Mouse (Mus musculus) lung, embryonic 14.5 days (tissue): ENCODE data around the gene Tmtc4. TPM values are rescaled to one million over a fixed set of nuclear protein-coding genes. Genes with fewer than 3 reads are reported as not detected.

Source experiments
- ATAC-seq: fragments of 200-750 bp; cut with Nextera tagmentation; 2 replicates; pipeline ENCODE4 v1.8.0; 2017; ENCODE audit warnings: mild to moderate bottlenecking, moderate TSS enrichment, moderate library complexity; ENCODE audit not compliant: insufficient read depth
- DNase-seq: peaks from one replicate; pipeline ENCODE4 v3.0.0-alpha.2; 2015
- H3K27ac ChIP-seq: fragments of 300-500 bp; sonication (generic); 2 replicates; pipeline ENCODE4 v1.5.1; 2014; ENCODE audit warnings: low read depth, mild to moderate bottlenecking, moderate library complexity
- H3K27me3 ChIP-seq: fragments of 300-500 bp; sonication (generic); 2 replicates; pipeline ENCODE4 v1.6.1; 2014; ENCODE audit warnings: low read length, control low read depth; ENCODE audit not compliant: insufficient read depth
- H3K36me3 ChIP-seq: fragments of 300-500 bp; sonication (generic); 2 replicates; pipeline ENCODE4 v1.6.1; 2014; ENCODE audit warnings: control low read depth; ENCODE audit not compliant: insufficient read depth
- H3K4me1 ChIP-seq: fragments of 300-500 bp; sonication (generic); 2 replicates; pipeline ENCODE4 v1.6.1; 2014; ENCODE audit warnings: antibody characterized with exemption, control low read depth; ENCODE audit not compliant: insufficient read depth
- H3K4me2 ChIP-seq: fragments of 300-500 bp; sonication (generic); 2 replicates; pipeline ENCODE4 v1.6.1; 2014; ENCODE audit warnings: mild to moderate bottlenecking
- H3K4me3 ChIP-seq: fragments of 300-500 bp; sonication (generic); 2 replicates; pipeline ENCODE4 v1.5.1; 2014; ENCODE audit warnings: low read depth, low read length
- H3K9ac ChIP-seq: fragments of 300-500 bp; sonication (generic); 2 replicates; pipeline ENCODE4 v1.6.1; 2014
- H3K9me3 ChIP-seq: fragments of 300-500 bp; sonication (generic); 2 replicates; pipeline ENCODE4 v1.6.1; 2016; ENCODE audit warnings: low read depth, low read length, control low read depth
- CTCF ChIP-seq: IDR thresholded peaks from 2 replicates; pipeline ENCODE4 v1.5.1; 2016; ENCODE audit warnings: antibody characterized with exemption, low read depth
- WGBS: fragments of 180-500 bp; shearing (Covaris S2); extraction: QIAGEN DNeasy Blood & Tissue Kit; methylation state at CpG from one replicate; pipeline ENCODE4 v1.1.7; 2014; 5-methylcytosine and 5-hydroxymethylcytosine counted together
- polyA plus RNA-seq: library from polyadenylated mRNA; unstranded; fragments of >200 nt; fragmentation: Nextera tagmentation; extraction: Ambion mirVana; gene quantifications from 2 replicates; pipeline ENCODE4 v1.2.1, GENCODE M21; 2014

Tmtc4 gene
- polyA plus RNA-seq, 1 experiment from 2014 or later = 18.6 TPM

GRCm38 (mm10) chr14:122951676-122952445 is 32.0 kb downstream of the Tmtc4 start:
- H3K27me3 ChIP-seq = no peaks in the 10 kb centered on the region
- 89% methylated on average over 6 of the region's 6 CpGs for WGBS
- ATAC-seq (no peak), DNase-seq (no peak)
- no peak overlapping the region for H3K9ac ChIP-seq
- H3K36me3 ChIP-seq = peaks cover 4% of the 10 kb centered on the region; the same call in 1 of the 2 replicates
- no peaks in the 10 kb centered on the region for H3K9me3 ChIP-seq
- no peak overlapping the region for H3K4me2 ChIP-seq
- no peak for TF ChIP-seq CTCF
- H3K27ac ChIP-seq = no peak overlapping the region
- H3K4me3 ChIP-seq = no peak overlapping the region
- H3K4me1 ChIP-seq = no peaks in the 10 kb centered on the region

DNA sequence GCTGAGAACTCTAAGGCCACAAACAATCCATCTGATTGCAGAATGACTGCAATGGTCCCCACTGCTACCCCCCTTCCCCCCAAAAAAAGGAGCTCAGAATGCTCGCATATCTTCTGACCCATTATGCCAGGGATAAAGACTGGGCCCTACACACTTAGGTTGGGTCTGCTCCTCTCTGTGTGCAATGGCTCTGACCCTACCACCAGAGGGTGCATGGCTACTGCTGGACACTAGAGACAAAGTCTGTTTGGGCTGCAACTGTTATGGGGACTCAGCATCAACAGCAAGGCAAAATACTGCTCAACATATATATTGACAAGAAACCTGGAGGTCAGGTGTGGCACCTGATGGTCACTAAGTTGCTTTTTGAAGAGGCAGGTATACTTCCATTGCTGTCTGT is 32.9 kb downstream of the Tmtc4 start:
- peak; percentile 61 for TF ChIP-seq CTCF
- Histone ChIP-seq H3K4me2 (no peak overlapping the region), H3K27me3 (no peaks in the 10 kb centered on the region), H3K9ac (no peak overlapping the region), H3K9me3 (no peaks in the 10 kb centered on the region), H3K36me3 (peaks cover 4% of the 10 kb centered on the region; the same call in 1 of the 2 replicates), H3K4me1 (no peaks in the 10 kb centered on the region), H3K4me3 (no peak overlapping the region), H3K27ac (no peak overlapping the region)
- ATAC-seq = no peak
- peak; percentile 37 for DNase-seq
- WGBS = 81% methylated on average over 1 of the region's 1 CpGs

GRCm38 (mm10) chr14:122943475-122943853 is 40.4 kb downstream of the Tmtc4 start:
- no peaks in the 10 kb centered on the region for H3K4me1 ChIP-seq
- 89% methylated on average over 3 of the region's 3 CpGs for WGBS
- peaks cover 10% of the 10 kb centered on the region; the same call in 1 of the 2 replicates for H3K36me3 ChIP-seq
- no peak overlapping the region for H3K9ac ChIP-seq
- H3K4me2 ChIP-seq = no peak overlapping the region
- DNase-seq (no peak), ATAC-seq (no peak)
- no peaks in the 10 kb centered on the region for H3K9me3 ChIP-seq
- H3K4me3 ChIP-seq = no peak overlapping the region
- H3K27me3 ChIP-seq = no peaks in the 10 kb centered on the region
- H3K27ac ChIP-seq = no peak overlapping the region
- TF ChIP-seq CTCF = no peak

DNA sequence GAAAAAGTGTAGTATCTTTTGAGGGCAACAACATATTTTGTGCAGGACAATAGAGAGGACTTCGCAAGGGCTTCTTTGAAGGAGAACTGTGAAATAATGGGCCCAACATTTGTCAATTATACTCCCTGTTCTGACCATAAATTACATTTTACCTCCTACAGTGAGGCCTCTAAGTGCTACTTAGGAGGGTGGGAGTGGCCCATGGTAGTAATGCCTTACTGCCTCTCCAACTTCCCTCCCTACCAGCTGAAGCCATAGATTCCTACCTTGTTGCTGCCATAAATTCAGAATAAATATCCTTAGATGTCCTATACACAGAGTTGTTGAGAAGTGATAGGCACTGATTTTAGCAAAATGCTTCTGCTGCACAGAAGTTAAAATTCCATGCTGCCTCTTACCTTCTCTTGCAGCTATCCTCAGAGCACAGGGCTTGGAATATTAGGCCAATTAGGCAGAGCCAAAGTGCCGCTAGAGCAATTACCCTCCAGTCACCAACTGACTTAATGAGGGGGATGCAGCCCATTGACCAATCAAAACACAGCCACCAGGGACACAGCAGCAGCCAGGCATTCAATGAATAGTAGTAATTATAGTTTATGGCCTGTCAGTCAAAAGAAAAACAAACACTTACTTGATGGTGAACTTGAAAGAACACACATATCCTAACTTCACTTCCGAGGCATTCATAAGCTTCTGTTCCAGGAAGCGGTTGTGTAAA is 40.9 kb downstream of the Tmtc4 start:
- no peak for ATAC-seq
- H3K36me3 ChIP-seq = peaks cover 10% of the 10 kb centered on the region; the same call in 1 of the 2 replicates

DNA sequence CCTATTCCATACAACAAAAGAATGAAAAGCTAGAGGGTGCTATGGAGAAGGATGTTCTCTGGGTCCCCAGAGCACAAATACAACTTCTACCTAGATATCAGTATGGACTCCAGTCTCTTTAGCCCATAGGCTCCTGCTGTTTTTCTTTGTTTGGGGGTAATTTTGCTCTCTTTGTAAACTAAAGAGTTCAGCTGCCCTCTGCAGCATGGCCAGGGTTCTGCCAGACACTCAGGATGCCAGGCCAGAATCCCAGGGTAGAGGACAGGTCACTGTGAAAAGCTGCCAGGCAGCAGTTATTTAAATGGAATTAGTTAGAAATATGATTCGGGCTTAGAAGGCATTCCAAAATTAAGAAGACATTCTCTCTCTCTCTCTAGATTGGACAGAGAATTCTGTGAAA is 47.4 kb downstream of the Tmtc4 start:
- Histone ChIP-seq H3K4me1 (no peaks in the 10 kb centered on the region), H3K9ac (no peak overlapping the region), H3K4me2 (no peak overlapping the region), H3K4me3 (no peak overlapping the region), H3K9me3 (no peaks in the 10 kb centered on the region), H3K27me3 (no peaks in the 10 kb centered on the region), H3K36me3 (peaks cover 6% of the 10 kb centered on the region; the same call in 1 of the 2 replicates), H3K27ac (no peak overlapping the region)
- WGBS = 93% methylated on average over 1 of the region's 1 CpGs
- no peak for DNase-seq
- TF ChIP-seq CTCF = no peak
- ATAC-seq = no peak

More for the DNA sequence above, 40.9 kb downstream of the Tmtc4 start:
- no peaks in the 10 kb centered on the region for H3K4me1 ChIP-seq
- H3K4me2 ChIP-seq = no peak overlapping the region
- no peak for DNase-seq
- no peak overlapping the region for H3K4me3 ChIP-seq
- TF ChIP-seq CTCF = no peak
- H3K9me3 ChIP-seq = no peaks in the 10 kb centered on the region
- 77% methylated on average over 4 of the region's 4 CpGs for WGBS
- no peaks in the 10 kb centered on the region for H3K27me3 ChIP-seq
- no peak overlapping the region for H3K27ac ChIP-seq
- no peak overlapping the region for H3K9ac ChIP-seq

DNA sequence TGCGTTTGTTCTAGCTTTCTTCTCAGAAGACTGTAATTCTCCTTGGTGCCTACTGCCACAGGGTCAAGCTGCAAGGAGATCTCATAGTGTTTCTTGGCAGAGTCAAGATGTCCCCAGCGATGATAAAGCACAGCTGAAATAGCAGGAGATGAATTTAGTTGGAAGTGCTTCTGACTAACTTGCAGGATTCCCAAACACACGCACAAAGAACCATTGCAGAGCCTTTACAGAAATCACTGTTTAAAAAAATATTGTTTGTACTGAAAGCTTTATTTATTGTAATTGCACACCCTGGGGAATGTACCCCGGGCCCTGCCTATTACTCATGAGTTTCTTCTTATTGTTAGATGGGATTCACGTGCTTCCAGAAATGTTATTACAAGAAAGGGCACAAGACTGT is 63.8 kb downstream of the Tmtc4 start:
- Histone ChIP-seq H3K27ac (no peak overlapping the region), H3K4me2 (no peak overlapping the region), H3K9me3 (no peaks in the 10 kb centered on the region), H3K4me3 (no peak overlapping the region), H3K36me3 (0 out of 2 replicates have a peak, but pooled peaks cover 3% of the 10 kb centered on the region), H3K27me3 (no peaks in the 10 kb centered on the region), H3K9ac (no peak overlapping the region), H3K4me1 (no peaks in the 10 kb centered on the region)
- 68% methylated on average over 5 of the region's 5 CpGs for WGBS
- DNase-seq = no peak
- no peak for TF ChIP-seq CTCF
- no peak for ATAC-seq

DNA sequence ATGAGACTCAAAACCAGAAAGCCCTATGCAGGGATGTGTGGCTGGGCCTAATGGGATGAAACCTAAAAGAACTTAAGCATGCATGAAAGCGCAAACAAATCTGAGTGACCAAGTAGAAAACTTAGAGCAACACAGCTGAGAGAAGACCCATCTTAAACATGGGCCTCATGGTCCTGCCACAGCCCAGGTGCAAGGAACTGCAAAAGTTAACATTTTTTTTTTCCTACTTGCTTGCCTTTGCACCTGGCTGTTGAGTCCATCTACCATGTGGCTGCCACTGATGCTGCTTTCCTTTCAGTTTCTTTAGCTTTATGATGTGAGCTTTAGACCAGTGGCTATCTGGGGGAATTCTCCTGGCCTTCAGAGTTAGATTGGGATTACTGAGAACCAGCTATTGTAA is 66.2 kb downstream of the Tmtc4 start:
- H3K4me3 ChIP-seq = no peak overlapping the region
- H3K36me3 ChIP-seq = 0 out of 2 replicates have a peak, but pooled peaks cover 3% of the 10 kb centered on the region
- H3K27me3 ChIP-seq = no peaks in the 10 kb centered on the region
- WGBS = 93% methylated on average over 1 of the region's 1 CpGs
- H3K4me1 ChIP-seq = no peaks in the 10 kb centered on the region
- H3K27ac ChIP-seq = no peak overlapping the region
- no peak overlapping the region for H3K4me2 ChIP-seq
- ATAC-seq (no peak), DNase-seq (no peak)
- no peak overlapping the region for H3K9ac ChIP-seq
- no peak for TF ChIP-seq CTCF
- no peaks in the 10 kb centered on the region for H3K9me3 ChIP-seq
